19 mouse cellular contexts compared by ENCODE assay signal in the genomic region with DNA sequence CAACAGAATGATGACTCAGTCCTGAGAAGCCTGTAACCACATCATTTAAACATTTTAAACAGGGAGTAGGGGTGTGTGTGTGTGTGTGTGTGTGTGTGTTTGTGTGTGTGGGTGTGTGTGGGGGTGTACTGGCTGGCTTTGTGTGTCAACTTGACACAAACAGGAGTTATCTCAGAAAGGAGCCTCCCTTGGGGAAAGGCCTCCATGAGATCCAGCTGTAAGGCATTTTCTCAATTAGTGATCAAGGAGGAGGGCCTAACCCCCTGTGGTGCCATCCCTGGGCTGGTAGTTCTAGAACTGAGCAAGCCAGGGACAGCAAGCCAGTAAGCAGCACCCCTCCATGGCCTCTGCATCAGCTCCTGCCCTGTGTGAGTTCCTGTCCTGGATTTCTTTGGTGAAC. TPM values are rescaled to one million over a fixed set of nuclear protein-coding genes. Genes with fewer than 3 reads are reported as not detected.
A peak's percentile ranks its signal among the peaks of the same experiment; 100 is the strongest.
DNase-seq lines count a peak whose midpoint lies in the region; ATAC-seq and TF ChIP-seq lines count a peak whose summit lies in the region.
"Had no signal": no experiment of that assay in that cellular context is flagged by ENCODE, and none has a peak within 500 bp of the region (broad histone marks: within the 10 kb centered on the region; RNA-seq: fewer than 3 reads in every experiment).

No protein-coding gene starts in this region.

- H3K9me3 ChIP-seq in heart, embryonic 15.5 days (replicated peaks), result no peaks in the 10 kb centered on the region
- H3K9me3 ChIP-seq in lung, postnatal 0 days (ENCODE audit: low read length), result no peaks in the 10 kb centered on the region
- H3K9me3 ChIP-seq: embryonic facial prominence, embryonic 12.5 days; forebrain, embryonic 15.5 days; G1E; limb, embryonic 10.5 days; midbrain, embryonic 15.5 days; neural tube, embryonic 15.5 days had no signal

- no peaks in the 10 kb centered on the region for H3K27me3 ChIP-seq in heart, embryonic 15.5 days
- no peaks in the 10 kb centered on the region for H3K27me3 ChIP-seq in lung, postnatal 0 days (replicated peaks; ENCODE audit: insufficient read depth, low read length)
- H3K27me3 ChIP-seq: embryonic facial prominence, embryonic 12.5 days; forebrain, embryonic 15.5 days; midbrain, embryonic 15.5 days; neural tube, embryonic 15.5 days had no signal

- DNase-seq in heart, postnatal 4 days, result no peak
- no peak for DNase-seq in lung, postnatal 0 days (ENCODE audit: low spot score)
- DNase-seq in lung, adult 2 months, result no peak
- no peak for DNase-seq in kidney, postnatal 4 days
- DNase-seq in frontal cortex, postnatal 25 days (ENCODE audit: low spot score in 2 of 2), result no peak
- DNase-seq: cerebellum, adult 9-10 months; kidney, adult 2 months; kidney, postnatal 14 days; thymus, adult 2 months had no signal

- peaks cover 21% of the 10 kb centered on the region for H3K4me1 ChIP-seq in heart, embryonic 15.5 days (replicated peaks)
- H3K4me1 ChIP-seq in lung, postnatal 0 days (ENCODE audit: insufficient read depth, low read depth, low read length), result peaks cover 3% of the 10 kb centered on the region; the same call in 1 of the 2 replicates
- peaks cover 9% of the 10 kb centered on the region for H3K4me1 ChIP-seq in lung, adult 2 months (ENCODE audit: control insufficient read depth, insufficient read depth, low read length)
- peaks cover 45% of the 10 kb centered on the region for H3K4me1 ChIP-seq in bone marrow macrophage, adult 2 months (ENCODE audit: control insufficient read depth, insufficient read depth, low read length)
- H3K4me1 ChIP-seq: embryonic facial prominence, embryonic 12.5 days; forebrain, embryonic 15.5 days; midbrain, embryonic 15.5 days had no signal

- TF ChIP-seq CTCF in lung, postnatal 0 days (IDR thresholded peaks at IDR 0.05), result no peak
- TF ChIP-seq CTCF in lung, adult 2 months (IDR thresholded peaks at IDR 0.05; ENCODE audit: insufficient read depth, low read length), result no peak
- TF ChIP-seq CTCF in bone marrow macrophage, adult 2 months (IDR thresholded peaks at IDR 0.05; ENCODE audit: low read depth, low read length), result no peak

- H3K9ac ChIP-seq in heart, embryonic 15.5 days, result no peak overlapping the region
- no peak overlapping the region for H3K9ac ChIP-seq in lung, postnatal 0 days (replicated peaks; ENCODE audit: low read depth)
- H3K9ac ChIP-seq: embryonic facial prominence, embryonic 12.5 days; forebrain, embryonic 15.5 days; midbrain, embryonic 15.5 days; neural tube, embryonic 15.5 days had no signal

- H3K36me3 ChIP-seq in heart, embryonic 15.5 days, result no peaks in the 10 kb centered on the region
- H3K36me3 ChIP-seq in lung, postnatal 0 days (ENCODE audit: insufficient read depth, low read length), result no peaks in the 10 kb centered on the region
- H3K36me3 ChIP-seq: embryonic facial prominence, embryonic 12.5 days; forebrain, embryonic 15.5 days; G1E; limb, embryonic 10.5 days; midbrain, embryonic 15.5 days; neural tube, embryonic 15.5 days had no signal

- ATAC-seq in heart, embryonic 15.5 days (replicated peaks; ENCODE audit: insufficient number of reproducible peaks, insufficient read depth, low FRiP score, low read depth), result no peak
- ATAC-seq in lung, postnatal 0 days, result no peak
- ATAC-seq: forebrain, embryonic 15.5 days; midbrain, embryonic 15.5 days had no signal

- no peak overlapping the region for H3K4me2 ChIP-seq in heart, embryonic 15.5 days
- no peak overlapping the region for H3K4me2 ChIP-seq in lung, postnatal 0 days (replicated peaks; ENCODE audit: low read depth, low read length)
- H3K4me2 ChIP-seq: embryonic facial prominence, embryonic 12.5 days; forebrain, embryonic 15.5 days; liver, embryonic 11.5 days; midbrain, embryonic 15.5 days; neural tube, embryonic 15.5 days had no signal

- H3K4me3 ChIP-seq in heart, embryonic 15.5 days, result no peak overlapping the region
- H3K4me3 ChIP-seq in lung, postnatal 0 days (ENCODE audit: low read depth, low read length), result no peak overlapping the region
- no peak overlapping the region for H3K4me3 ChIP-seq in lung, adult 2 months (replicated peaks; ENCODE audit: extremely low read depth, low read depth, low read length)
- no peak overlapping the region for H3K4me3 ChIP-seq in bone marrow macrophage, adult 2 months (ENCODE audit: insufficient read depth, low read length)
- H3K4me3 ChIP-seq: embryonic facial prominence, embryonic 12.5 days; forebrain, embryonic 15.5 days; limb, embryonic 10.5 days; midbrain, embryonic 15.5 days; neural tube, embryonic 15.5 days had no signal

- peak overlapping the region; percentile 79; the same call in 1 of the 2 replicates for H3K27ac ChIP-seq in heart, embryonic 15.5 days
- peak overlapping the region; percentile 88; the same call in 1 of the 2 replicates for H3K27ac ChIP-seq in lung, postnatal 0 days (ENCODE audit: low read length)
- H3K27ac ChIP-seq in bone marrow macrophage, adult 2 months (ENCODE audit: insufficient read depth, low read depth, low read length), result peak overlapping the region; percentile 90
- H3K27ac ChIP-seq: embryonic facial prominence, embryonic 12.5 days; forebrain, embryonic 15.5 days; limb, embryonic 10.5 days; midbrain, embryonic 15.5 days; neural tube, embryonic 15.5 days had no signal

- no peak for TF ChIP-seq EP300 in lung, postnatal 0 days (IDR thresholded peaks at IDR 0.05)

- no peak for TF ChIP-seq POLR2A in lung, adult 2 months (IDR thresholded peaks at IDR 0.05; ENCODE audit: borderline replicate concordance, extremely low read depth, low read depth, low read length)
- TF ChIP-seq POLR2A in bone marrow macrophage, adult 2 months (IDR thresholded peaks at IDR 0.05; ENCODE audit: borderline replicate concordance, low read depth, low read length), result no peak

RNA-seq across cellular contexts. Expression of a gene that starts 29.7 kb away (rescaled TPM):
- polyA plus RNA-seq in heart, embryonic 15.5 days (2015; fragmentation: Nextera tagmentation; extraction: Ambion mirVana), result 82.4 and 84.1 TPM in 2 replicates
- total RNA-seq in heart, postnatal 4 days (2021), result 100 to 1,000 TPM; 103 to 110 TPM
- 153 and 169 TPM in 2 replicates for polyA plus RNA-seq in lung, postnatal 0 days (2015; fragmentation: Nextera tagmentation; extraction: Ambion mirVana)
- 110 and 197 TPM in 2 replicates for polyA plus RNA-seq in lung, adult 2 months (2012; rRNA removed)
- 136 and 138 TPM in 2 replicates for polyA plus RNA-seq in bone marrow macrophage, adult 2 months (2012; ENCODE audit: insufficient read depth, insufficient read length, missing spikeins)

RNA-seq across cellular contexts. Expression of a gene that starts 49.8 kb away (rescaled TPM):
- 14.4 and 16.6 TPM in 2 replicates for polyA plus RNA-seq in heart, embryonic 15.5 days (2015; fragmentation: Nextera tagmentation; extraction: Ambion mirVana)
- 10 to 100 TPM; 16.7 to 16.9 TPM for total RNA-seq in heart, postnatal 4 days (2021)
- polyA plus RNA-seq in lung, postnatal 0 days (2015; fragmentation: Nextera tagmentation; extraction: Ambion mirVana), result 9.4 and 10.5 TPM in 2 replicates
- polyA plus RNA-seq in lung, adult 2 months (2012; rRNA removed), result 1.8 and 2.7 TPM in 2 replicates
- 17.9 and 19.4 TPM in 2 replicates for polyA plus RNA-seq in bone marrow macrophage, adult 2 months (2012; ENCODE audit: insufficient read depth, insufficient read length, missing spikeins)

RNA-seq across cellular contexts. Expression of a gene that starts 51.5 kb away (rescaled TPM):
- 2.1 and 2.3 TPM in 2 replicates for polyA plus RNA-seq in heart, embryonic 15.5 days (2015; fragmentation: Nextera tagmentation; extraction: Ambion mirVana)
- total RNA-seq in heart, postnatal 4 days (2021), result under 1 TPM; 0.18 to 0.29 TPM
- 0.16 and 0.31 TPM in 2 replicates for polyA plus RNA-seq in lung, postnatal 0 days (2015; fragmentation: Nextera tagmentation; extraction: Ambion mirVana)
- 0.06 and 0.19 TPM in 2 replicates for polyA plus RNA-seq in lung, adult 2 months (2012; rRNA removed)
- polyA plus RNA-seq in bone marrow macrophage, adult 2 months (2012; ENCODE audit: insufficient read depth, insufficient read length, missing spikeins), result not detected in 2 replicates
- total RNA-seq: megakaryocyte-erythroid progenitor cell, adult 5-6 weeks had no signal
- polyA plus RNA-seq: G1E had no signal
